Mouse (Mus musculus) megakaryocyte progenitor cell, adult 5-6 weeks (primary cell): ENCODE results near the gene Rps27a. TPM values are rescaled to one million over a fixed set of nuclear protein-coding genes. Genes with fewer than 3 reads are reported as not detected.

Experiments
- ATAC-seq: replicated peaks from 2 replicates; pipeline ENCODE4 v1.8.0; 2016; ENCODE audit warnings: mild to moderate bottlenecking, moderate TSS enrichment, inconsistent platforms; ENCODE audit not compliant: poor library complexity
- total RNA-seq, 2 experiments: library from RNA; stranded (forward) in 1 of 2; stranded (reverse) in 1 of 2; fragments of 157-497, 149-512 nt in 1 of 2; fragments of 200-1000 nt in 1 of 2; gene quantifications; 2 replicates each; pipeline versions ENCODE4 v1.2.3 to v1.2.4; 2015 to 2017

Rps27a gene
- total RNA-seq, 2 experiments from 2014 or later = 1,288 to 2,267 TPM

- ATAC-seq = peak; percentile 46
These were observed 33.6 kb downstream of the Rps27a start for GRCm38 (mm10) chr11:29514325-29514681.

GRCm38 (mm10) chr11:29512818-29513535, 34.9 kb downstream of the Rps27a start:
- ATAC-seq = no peak

- no peak for ATAC-seq
These were observed 38.5 kb downstream of the Rps27a start for GRCm38 (mm10) chr11:29509421-29509820.

GRCm38 (mm10) chr11:29504899-29505625, 42.8 kb downstream of the Rps27a start:
- peak; percentile 59 for ATAC-seq

- peak; percentile 73 for ATAC-seq
These were observed 43.7 kb downstream of the Rps27a start for GRCm38 (mm10) chr11:29503948-29504893.

- ATAC-seq = peak; percentile 94
These were observed 50.9 kb downstream of the Rps27a start for GRCm38 (mm10) chr11:29496962-29497361.

Other genes starting within 250 kb of the Rps27a start
- 30.5 and 32.5 TPM in 2 replicates for gene Ccdc88a, start 174.5 kb downstream of the Rps27a start, total RNA-seq (2015)
- 30.9 and 40.6 TPM in 2 replicates for gene Ccdc88a, start 174.5 kb downstream of the Rps27a start, total RNA-seq (2017)
- 45.7 and 50.9 TPM in 2 replicates for gene Prorsd1, start 33.1 kb downstream of the Rps27a start, total RNA-seq (2015)
- gene Prorsd1, start 33.1 kb downstream of the Rps27a start, total RNA-seq (2017) = 49.4 and 61.1 TPM in 2 replicates
- gene Mtif2, start 21.7 kb downstream of the Rps27a start, total RNA-seq (2015) = 20.1 and 30.0 TPM in 2 replicates
- 64.9 and 80.4 TPM in 2 replicates for gene Mtif2, start 21.7 kb downstream of the Rps27a start, total RNA-seq (2017)
- gene Clhc1, start 159 bp downstream of the Rps27a start, total RNA-seq (2015) = 0.10 and 0.73 TPM in 2 replicates
- gene Clhc1, start 159 bp downstream of the Rps27a start, total RNA-seq (2017) = 0.12 and 0.47 TPM in 2 replicates
- gene Rtn4, start 144.8 kb upstream of the Rps27a start, total RNA-seq (2015) = 61.2 and 72.2 TPM in 2 replicates
- gene Rtn4, start 144.8 kb upstream of the Rps27a start, total RNA-seq (2017) = 64.1 and 72.3 TPM in 2 replicates